Mouse (Mus musculus) layer of hippocampus, adult 11-12 months (tissue): ENCODE measurements around the gene Fli1.

ENCODE experiments used
- DNase-seq: peaks from one replicate; pipeline ENCODE4 v3.0.0; 2022; ENCODE audit warnings: low spot score

Fli1 gene

DNA sequence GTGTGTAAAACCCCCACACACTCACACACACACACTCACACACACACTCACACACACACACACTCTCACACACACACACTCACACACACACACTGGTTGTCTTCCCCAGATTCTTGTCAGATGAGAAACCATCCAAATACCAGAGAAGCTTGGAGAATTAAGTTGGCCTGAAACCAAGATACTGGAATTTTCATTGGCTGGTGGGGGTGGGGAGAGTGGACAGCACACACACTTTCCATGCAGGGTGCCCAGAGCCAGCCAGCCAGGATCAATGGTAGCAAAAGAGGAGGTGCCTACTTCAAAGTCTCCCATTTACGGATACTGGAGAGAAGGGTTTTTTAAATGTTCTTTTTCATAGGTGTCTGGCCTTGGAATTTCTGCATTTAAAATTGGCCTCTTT, 74.3 kb downstream of the Fli1 start:
- no peak for DNase-seq

DNA sequence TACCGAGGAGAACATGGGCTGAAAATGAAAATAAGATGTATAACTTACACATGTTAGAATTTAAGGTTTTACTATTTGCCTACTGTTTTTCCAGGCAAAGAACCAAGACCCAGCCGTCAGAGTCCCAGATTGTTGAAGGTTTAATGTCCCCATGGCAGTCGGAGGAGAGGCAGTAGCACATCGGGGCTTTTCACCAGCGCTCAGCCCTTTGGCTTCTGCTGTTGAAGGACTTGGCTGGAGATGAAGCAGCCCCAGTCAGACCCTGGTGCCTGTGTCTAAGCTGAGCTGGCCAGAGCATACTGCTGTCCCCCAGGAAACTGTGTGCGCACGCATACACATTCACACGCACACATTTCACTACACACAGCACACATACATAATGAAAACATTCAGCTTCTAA, 75.2 kb downstream of the Fli1 start:
- DNase-seq, result no peak

DNA sequence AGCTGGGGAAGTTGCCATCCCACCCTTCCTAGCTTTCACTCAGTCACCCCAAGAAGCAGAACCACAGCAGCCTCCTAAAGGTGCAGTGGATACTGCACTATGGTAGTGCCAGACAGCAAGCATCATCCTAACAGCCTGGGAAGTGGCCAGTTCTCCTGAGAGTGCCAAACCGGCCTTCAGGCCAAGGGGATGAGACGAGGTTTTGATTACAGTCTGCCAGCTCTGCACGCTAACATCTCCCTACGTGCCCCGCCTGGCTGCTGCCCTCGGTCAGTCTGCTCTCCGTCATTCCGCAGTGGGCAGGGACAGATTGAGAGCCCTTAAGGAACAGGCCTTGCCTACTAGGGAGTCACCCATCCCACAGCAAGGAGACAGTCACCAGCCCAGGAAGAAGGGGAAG, 75.8 kb downstream of the Fli1 start:
- DNase-seq, result no peak

DNA sequence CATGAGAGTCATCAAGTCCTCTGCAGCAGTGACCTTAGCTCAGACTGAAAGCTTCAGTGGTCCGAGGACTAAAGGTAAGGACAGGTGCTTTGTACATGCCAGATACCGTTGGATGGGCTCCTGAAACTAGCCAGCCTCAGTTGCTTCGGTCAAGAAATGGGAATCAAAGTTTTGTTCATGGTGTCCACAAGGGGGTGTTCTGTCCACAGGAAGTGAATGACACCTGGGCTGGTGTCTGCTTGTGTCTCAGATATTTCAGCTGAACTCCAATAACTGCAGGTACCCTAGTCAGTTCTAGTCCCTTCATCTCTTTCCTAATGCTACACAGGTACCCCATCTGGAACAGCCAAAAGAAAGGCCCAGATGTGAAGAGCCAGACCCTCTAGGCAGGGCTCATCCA, 86.0 kb downstream of the Fli1 start:
- DNase-seq, result no peak

DNA sequence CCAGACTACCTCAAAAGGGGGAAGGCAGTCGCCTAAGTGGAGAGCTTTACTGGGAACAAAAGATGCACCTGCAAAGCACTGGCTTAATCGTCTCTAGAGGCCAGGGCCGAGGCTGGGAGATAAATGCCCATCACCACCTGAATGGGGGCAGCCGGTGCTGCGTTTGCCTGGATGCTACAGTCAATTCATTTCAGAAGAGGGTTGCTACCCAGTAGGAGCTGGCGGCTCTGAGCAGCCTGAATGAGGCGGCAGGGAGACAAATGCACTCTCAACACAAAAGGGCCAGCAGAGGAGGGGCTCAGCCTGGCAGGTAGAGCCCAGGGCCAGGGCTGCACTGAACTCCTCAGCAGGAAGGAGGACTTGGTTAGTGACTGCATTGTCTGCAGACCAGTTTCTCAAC, 92.5 kb downstream of the Fli1 start:
- no peak for DNase-seq

DNA sequence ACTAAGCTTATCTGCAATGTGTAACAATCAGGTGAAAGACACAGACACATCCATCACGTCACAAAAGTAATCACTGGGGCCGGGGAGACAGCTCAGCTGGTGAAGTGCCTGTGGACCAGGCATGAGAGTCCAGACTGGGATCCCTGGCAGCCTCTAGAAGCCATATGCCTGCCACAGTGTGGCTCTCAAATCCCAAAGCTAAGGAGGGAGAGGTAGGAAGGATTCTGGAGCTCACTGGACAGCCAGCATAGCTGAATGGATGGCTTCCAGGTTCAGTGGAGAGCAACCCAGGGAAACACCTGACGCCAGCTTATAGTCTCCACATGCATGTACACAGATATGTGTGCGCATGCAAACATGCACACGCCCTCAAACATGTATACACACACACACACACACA, 93.9 kb downstream of the Fli1 start:
- no peak for DNase-seq

DNA sequence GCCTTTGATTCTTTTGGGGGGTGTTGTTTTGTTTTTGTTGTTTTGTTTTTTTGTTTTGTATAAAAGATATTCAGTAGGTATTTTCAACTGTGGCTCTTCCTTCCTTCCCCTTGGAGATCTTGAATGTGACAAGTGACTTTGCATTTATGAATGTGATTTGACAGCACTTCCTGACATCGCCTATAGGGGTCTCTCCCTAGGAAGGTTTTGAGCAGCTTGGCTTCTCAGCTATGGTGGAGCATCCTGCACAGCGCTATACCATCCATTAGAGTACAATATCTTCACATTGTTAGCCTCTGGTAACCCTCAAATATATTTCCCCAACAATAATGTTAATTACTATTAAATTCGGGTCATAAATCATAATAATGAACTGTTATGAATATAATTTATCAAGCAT, 96.9 kb downstream of the Fli1 start:
- DNase-seq, result no peak

DNA sequence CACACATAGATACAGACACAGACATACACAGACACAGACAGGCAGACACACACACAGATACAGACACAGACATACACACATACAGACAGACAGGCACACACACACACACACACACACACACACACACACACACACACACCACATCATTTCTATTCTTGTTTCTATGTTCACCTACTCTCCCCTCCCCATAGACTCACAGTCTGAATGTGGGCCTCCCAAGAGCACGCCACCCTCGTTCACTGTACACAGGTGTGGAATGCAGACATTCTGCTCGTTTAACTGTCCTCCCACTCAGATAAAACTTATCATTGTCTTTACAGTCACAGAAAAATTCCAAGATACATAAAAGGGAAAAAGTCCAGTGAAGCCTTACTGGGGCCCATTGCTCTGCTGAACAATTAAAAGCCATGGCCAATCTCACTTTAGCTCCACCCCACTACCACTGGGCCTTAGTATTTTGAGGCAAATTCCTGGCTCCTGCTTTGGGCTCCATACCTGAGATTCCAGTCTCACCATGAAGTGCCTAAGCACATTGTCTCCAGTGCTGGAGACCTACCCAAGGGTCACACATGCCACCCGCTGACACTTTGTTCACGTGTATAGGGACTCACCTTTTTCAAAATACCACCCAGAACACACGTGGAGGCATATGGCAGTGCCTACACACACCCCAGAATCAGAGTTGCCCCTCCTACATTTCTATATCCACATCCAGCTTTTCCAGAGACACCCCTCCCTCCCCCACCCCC, 98.0 kb downstream of the Fli1 start:
- DNase-seq, result no peak

DNA sequence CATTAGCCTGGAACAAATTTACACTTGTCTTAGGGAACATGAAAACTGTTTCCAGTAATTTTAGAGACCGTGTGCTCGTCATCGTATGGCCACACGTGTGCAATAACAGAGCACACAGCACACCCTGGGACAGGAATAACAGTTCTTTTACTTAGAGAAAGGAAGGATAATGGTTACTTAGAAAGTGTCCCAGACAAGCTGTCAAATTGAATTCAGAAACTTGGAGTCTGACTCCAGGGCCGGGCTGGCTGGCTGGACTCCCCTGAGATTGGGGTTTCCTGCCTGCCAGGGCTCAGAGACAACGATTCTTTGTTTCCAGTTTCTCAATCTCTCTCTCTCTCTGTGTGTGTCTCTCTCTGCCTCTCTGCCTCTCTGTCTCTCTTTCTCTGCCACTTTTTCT, 98.8 kb downstream of the Fli1 start:
- no peak for DNase-seq

DNA sequence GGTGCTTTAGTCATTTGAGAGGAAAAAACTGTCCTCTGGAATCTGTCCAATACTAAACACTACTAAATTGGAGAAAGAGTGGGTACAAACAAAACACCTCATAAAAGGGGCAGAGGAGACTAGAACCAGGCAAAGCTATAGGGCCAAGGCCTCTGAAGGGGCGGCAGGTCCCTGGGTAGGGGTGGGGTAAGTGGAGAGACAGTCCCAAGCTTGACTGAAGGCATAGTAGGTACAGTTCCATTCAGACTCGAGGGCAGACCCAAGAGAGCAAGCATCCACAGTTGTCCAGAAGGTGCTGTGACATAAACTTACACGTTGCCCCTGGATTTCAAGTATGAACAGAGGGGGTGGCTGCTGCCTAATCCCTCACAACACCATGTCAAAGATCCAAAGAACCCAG, 99.5 kb downstream of the Fli1 start:
- DNase-seq, result no peak

DNA sequence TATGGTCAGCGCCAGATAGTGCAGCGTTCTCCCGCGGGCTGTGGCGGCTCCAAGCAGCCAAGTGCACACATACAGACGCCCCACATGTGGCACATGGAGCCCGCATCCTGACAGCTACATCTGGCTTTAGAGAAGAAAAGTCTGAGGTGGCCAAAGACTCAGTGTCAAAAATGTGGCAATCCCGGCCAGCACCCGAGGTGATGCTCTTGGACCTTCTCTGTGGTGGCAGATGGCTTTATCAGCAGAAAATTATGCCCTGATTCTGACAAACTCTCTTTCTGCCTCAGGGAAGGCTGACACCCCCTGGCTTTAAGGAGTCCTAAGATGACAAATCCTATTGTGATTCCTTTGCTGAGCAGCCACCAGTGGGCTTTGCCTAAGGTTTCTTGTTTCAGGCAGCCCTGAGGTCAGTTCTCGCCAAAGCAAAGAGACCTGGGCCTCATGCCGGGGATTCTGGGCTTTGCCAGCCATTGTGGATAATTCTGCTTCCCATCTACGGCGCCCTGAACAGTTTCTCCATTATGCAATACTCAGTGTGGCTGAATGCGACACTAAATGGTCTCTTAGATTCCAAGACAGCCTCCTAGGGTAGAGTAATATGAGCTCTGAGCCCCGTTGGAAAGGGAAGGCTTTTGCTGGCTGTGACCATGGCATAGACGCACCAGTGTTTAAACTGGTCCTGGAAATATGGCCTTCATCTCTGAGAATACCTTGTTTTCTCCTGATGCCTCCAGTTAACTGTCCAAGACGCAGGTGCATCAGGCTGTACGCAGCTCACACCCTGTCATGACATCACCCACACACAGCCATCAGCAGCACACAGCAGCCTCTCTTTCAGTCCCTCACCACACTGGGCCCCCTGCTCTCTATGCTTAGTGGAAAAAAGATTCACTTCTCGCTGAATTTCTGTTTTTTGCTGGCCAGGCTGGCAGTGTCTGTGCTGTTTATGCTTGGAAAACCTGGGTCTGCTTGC, 108.1 kb downstream of the Fli1 start:
- peak; percentile 5 for DNase-seq

DNA sequence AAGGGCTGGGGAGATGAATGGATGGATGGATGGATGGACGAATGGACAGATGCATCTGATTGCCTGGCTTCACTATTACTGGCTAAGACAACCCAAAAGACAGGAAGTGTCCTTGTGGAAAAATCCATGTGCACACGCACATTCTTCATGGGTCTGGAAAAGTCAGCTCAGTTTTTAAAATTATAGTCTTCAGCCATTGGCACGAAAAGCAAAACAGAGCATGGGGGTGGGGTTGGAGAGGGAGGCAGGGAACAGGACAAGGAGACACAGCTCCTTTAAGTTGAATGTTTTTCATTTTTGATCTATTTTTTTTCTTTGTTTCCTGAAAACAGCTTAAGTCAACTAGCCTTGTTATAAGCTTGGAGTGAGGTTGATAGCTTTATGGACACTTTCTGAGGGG, 111.6 kb downstream of the Fli1 start:
- no peak for DNase-seq

DNA sequence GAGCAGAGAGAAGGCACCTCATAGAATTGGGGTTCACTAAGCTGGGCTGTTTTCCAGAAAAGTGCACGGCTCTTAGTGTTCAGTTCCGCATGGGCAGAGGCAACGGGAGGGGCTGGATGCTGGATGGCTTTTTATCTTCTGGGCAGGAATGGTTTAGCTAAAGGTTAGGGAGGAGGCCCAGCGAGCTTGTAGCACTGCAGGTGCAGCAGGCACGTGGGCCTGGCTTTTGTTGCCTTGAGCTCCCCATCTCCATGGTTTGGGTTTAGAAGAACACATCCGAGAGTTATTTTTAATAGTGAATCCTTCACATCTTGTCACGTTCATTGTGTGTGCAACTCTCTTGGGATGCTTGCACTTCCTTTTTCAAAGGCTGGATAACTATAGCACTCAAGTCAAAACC, 117.3 kb downstream of the Fli1 start:
- DNase-seq, result no peak

DNA sequence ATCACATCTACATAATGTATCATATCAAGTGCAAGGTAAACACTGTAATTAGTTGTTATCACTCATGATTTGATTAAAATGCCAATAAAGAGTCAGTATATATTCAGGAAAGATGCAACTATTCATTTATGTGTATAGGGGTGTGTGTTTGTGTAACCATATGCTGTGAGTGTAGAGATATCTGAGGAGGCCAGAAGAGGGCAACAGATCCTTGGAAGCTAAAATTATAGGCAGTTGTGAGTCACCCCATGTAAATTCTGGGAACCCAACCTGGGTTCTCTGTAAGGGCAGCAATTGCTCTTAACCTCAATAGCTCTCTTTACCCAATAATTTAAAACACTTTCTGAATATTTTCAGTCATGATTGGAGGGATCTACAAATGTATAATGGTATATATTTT, 122.0 kb downstream of the Fli1 start:
- DNase-seq, result no peak

DNA sequence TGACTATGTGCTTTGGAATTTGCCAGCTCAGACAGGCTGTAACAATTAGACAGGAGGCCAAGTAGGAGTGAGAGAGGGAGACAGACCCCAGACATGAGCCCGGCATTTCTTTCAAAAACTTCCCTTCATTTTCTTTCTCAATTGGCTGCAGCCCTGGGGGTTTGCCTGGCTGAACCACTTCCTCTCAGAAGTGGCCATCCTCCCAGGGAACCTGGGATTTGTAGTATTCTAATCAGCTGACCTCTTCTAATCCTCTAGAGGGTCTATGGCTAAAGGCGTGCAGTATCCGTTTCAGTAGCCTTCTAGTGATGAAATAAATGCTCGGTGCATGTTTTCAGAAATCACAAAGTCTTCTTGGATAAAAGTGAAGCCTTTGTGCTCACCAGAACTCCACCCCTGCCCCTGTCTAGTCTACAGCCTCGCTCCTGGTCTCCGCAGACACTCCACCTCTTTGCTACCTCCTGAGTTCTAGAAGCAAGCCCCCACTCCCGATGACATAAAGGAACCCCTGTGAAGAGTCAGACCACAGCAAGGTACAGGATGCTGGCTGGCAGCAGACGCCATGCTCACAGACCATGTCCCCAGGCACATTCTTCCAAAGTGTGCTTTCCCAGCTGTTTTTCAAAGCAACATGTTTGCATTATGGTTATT, 125.1 kb downstream of the Fli1 start:
- DNase-seq, result no peak

DNA sequence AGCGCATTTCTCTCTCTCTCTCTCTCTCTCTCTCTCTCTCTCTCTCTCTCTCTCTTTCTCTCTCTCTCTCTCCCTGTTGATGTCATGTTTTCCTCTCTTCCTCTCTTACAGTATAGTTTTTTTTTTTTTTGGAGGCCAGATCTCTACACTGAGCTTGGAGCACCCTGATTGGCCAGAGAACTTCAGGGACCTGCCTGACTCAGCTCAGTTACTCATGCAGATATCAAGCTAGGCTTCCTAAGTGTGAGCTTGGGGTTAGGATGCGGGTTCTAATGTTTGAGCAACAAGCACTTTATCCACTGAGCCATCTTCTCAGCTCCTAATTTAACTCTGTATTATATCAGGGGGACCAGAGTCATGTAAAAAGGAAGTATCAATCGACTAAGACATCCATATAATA, 126.7 kb downstream of the Fli1 start:
- DNase-seq, result no peak

DNA sequence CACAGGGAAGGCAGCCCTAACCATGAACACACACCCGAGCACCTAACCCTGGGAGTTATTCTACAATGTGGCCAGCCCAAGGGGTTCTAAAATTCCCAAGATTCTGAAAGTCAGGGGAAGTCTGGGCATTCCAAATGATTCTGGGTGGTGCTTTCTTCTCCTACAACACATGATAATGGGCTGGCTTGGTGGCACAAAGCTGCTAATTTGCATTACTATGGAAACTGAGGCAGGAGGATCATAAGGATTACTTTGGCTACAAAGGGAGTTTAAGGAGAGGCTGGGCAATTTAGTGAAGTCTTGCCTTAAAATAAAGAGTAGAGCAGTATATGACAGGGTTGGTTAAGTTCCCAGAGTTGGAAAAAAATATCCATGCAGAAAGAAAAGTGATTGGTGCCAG, 127.7 kb downstream of the Fli1 start:
- no peak for DNase-seq

DNA sequence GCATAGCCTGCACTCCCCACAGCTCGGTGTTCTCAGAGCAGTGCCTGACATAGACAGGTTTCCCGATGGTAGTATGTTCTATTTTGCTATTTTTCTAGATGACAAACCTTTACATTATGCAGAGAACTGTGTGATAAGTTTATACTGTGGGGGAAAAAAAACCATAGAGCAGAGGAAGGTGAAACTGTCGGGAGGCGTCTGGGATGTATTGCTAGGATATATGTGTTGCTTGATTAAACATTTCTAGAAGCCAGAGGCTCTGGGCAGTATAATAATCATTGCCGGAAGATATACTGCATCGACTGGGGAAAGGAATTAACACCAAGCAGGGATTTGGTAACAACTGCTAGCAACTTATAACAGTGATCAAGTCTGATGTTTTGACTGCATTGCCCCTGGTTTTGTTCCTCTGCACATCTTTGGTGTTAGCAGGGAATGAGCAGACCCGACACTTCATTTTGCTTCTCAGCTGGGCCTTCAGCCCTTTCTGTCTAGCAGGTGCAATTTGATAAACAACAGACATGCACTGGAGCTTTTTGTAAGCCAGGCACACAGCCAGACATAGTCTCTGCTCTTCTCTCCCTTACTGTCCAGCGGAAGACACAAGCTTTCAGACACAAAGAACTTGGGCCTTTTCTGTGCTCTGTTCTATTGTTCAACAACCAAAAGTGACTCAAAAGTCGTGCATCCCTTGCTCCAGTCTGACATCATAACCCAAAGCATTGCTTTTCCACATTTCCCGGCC, 129.7 kb downstream of the Fli1 start:
- DNase-seq, result no peak

DNA sequence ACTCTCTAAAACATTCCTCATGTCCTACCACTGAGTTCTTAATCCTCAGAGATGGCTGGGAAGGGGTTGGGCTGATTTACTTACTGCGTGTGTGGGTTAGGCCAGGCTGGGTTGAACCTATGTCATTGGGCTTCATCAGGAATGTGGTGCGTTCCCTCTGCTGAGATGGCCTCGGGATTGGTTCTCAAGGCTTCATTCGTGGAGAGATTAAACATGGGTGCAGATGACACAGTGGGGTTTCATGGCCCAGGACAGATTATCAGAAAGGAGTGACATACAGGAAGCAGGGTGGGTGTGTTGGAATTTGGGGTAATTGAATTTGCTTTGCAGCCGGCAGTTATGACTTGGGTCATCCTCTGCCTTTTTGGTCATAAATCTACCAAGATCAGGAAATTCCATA, 131.2 kb downstream of the Fli1 start:
- no peak for DNase-seq

DNA sequence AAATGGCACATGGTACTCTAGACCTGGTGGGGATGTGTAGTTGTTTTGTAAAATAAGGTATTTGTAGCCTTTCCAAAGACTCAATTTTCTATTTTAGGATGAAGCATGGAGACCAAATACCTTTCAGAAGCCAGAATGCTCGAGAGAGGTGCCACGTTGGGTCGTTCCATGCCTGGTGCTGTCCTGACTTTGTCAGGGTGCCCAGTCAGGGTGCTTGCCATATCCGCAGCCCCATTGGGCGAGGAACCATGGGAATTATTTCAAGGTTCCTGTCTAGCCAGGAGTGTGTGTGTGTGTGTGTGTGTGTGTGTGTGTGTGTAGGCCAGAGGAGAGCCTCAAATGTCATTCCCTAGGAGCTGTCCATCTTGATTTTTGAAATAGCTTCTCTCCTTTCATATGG, 132.0 kb downstream of the Fli1 start:
- no peak for DNase-seq

DNA sequence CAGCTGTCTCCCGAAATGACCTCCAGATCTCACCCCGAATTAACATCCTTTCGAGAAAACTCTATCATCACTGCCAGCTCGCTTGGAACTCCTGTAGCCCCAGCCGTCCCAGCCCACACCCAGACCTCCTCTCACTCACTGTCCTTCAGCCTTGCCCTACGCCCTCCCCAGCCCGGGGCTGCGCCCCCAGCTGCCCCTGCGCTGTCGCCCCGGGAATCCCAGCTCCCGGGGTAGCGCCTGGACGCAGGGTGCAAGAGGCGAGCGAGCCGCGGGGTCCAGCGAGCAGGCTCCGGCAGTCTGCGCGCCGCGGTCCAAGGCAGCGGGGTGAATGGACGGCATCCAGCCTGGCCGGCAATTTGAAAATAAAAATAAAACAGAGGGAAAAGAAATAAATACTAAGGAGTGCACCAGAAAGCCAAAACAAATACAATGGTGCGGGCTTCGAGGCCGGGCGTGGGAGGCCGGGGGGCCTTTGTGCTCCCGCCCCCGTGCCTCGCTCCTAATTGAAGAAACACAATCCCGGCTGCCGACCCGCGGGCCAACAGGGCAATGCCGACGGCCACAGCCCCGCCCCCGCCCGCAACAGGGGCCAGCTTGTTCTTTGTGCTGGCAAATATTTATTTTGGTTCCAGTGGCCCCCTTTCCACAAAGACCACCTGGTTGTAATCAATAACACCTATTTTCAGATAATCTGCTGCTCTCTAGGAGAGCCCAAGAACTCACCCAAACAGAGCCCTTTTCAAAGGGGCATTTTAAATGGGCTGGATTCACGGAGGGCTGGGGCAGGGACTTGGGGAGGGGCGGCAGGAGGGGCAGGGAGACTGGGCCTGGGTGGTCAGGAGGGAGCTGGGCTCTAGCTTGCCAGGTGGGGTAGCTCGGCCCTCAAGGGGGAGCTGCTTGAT, 133.3 kb downstream of the Fli1 start:
- no peak for DNase-seq
